Comparison of ENCODE assay signal across 10 mouse cellular contexts in the genomic region with DNA sequence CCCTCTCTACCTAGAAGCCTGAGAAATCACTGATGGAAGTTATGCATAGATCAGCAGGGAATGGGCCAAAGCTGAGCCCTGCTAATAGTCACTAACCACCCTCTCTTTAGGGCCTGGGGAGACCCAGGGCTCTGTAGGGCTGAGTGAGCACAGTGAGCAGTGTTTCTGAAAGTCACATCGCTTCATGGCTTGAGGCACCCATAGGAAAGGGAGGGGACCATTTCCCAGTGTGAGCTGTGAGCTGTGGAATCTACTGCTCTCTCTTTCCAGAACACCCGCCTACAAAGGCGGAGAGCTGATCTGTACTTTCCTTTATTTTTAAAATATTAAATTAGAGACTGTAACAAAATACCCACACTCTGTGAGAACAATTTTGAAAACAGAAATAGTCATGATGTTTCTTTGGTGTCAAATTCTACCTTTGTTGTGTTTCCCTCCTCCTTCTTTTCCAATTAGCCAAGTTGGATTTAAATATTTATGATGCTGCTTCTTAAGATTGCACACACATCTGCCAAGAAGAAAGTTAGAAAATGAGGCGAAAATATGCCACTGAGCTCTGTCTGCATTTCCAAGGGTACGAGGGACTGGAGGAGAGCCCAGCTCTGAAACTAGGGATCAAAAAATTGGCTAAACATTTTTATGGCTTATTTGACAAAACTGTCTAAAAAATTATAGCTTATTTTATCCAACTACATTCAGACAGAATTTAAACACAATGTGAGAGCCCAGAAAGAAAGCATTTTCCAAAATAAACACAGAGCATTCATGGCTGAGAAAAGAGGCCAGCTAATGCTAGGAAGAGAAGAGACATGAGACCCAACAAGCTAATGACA.
DNase-seq lines count a peak whose midpoint lies in the region; ATAC-seq lines count a peak whose summit lies in the region.
"Had no signal": no experiment of that assay in that cellular context is flagged by ENCODE, and none has a peak within 500 bp of the region (broad histone marks: within the 10 kb centered on the region; RNA-seq: fewer than 3 reads in every experiment).

No protein-coding gene starts in this region.

- H3K9me3 ChIP-seq in heart, embryonic 11.5 days (replicated peaks; ENCODE audit: control insufficient read depth, low read length): no peaks in the 10 kb centered on the region
- no peaks in the 10 kb centered on the region for H3K9me3 ChIP-seq in neural tube, embryonic 15.5 days (replicated peaks)
- no peaks in the 10 kb centered on the region for H3K9me3 ChIP-seq in intestine, embryonic 16.5 days (ENCODE audit: control insufficient read depth, low read length)
- H3K9me3 ChIP-seq: liver, embryonic 13.5 days; neural tube, embryonic 12.5 days had no signal

- H3K27ac ChIP-seq in heart, embryonic 11.5 days (ENCODE audit: low read depth, low read length): peak overlapping the region; percentile 74; the same call in 1 of the 2 replicates
- H3K27ac ChIP-seq in neural tube, embryonic 15.5 days (replicated peaks): peak overlapping the region; percentile 19; the same call in 1 of the 2 replicates
- H3K27ac ChIP-seq in intestine, embryonic 16.5 days (ENCODE audit: low read length): peak overlapping the region; percentile 76
- H3K27ac ChIP-seq: liver, embryonic 13.5 days; neural tube, embryonic 12.5 days had no signal

- 0 out of 2 replicates have a peak, but pooled peaks cover 9% of the 10 kb centered on the region for H3K4me1 ChIP-seq in heart, embryonic 11.5 days (ENCODE audit: control insufficient read depth, insufficient read depth, low read length)
- H3K4me1 ChIP-seq in neural tube, embryonic 15.5 days: no peaks in the 10 kb centered on the region
- H3K4me1 ChIP-seq in intestine, embryonic 16.5 days (ENCODE audit: control insufficient read depth, insufficient read depth, low read length): peaks cover 3% of the 10 kb centered on the region
- H3K4me1 ChIP-seq: neural tube, embryonic 12.5 days had no signal

- H3K4me3 ChIP-seq in heart, embryonic 11.5 days (ENCODE audit: low read depth, low read length): no peak overlapping the region
- no peak overlapping the region for H3K4me3 ChIP-seq in neural tube, embryonic 15.5 days (replicated peaks)
- H3K4me3 ChIP-seq in intestine, embryonic 16.5 days (ENCODE audit: low read length): no peak overlapping the region
- H3K4me3 ChIP-seq: liver, embryonic 13.5 days; neural tube, embryonic 12.5 days had no signal

- peak overlapping the region; percentile 9; the same call in 1 of the 2 replicates for H3K4me2 ChIP-seq in heart, embryonic 11.5 days
- H3K4me2 ChIP-seq in neural tube, embryonic 15.5 days: no peak overlapping the region
- no peak overlapping the region for H3K4me2 ChIP-seq in intestine, embryonic 16.5 days (ENCODE audit: low read depth, low read length)
- H3K4me2 ChIP-seq: liver, embryonic 13.5 days; neural tube, embryonic 12.5 days had no signal

- H3K9ac ChIP-seq in heart, embryonic 11.5 days (ENCODE audit: low read depth, low read length): 0 out of 2 replicates have a peak overlapping the region, but pooled peaks have one; percentile 7
- H3K9ac ChIP-seq in neural tube, embryonic 15.5 days (replicated peaks): no peak overlapping the region
- H3K9ac ChIP-seq in intestine, embryonic 16.5 days (ENCODE audit: low read depth, low read length): no peak overlapping the region
- H3K9ac ChIP-seq: liver, embryonic 13.5 days; neural tube, embryonic 12.5 days had no signal

- no peak for ATAC-seq in heart, embryonic 11.5 days (replicated peaks; ENCODE audit: insufficient number of reproducible peaks, low FRiP score, low TSS enrichment)
- ATAC-seq in neural tube, embryonic 15.5 days (ENCODE audit: low FRiP score): no peak
- ATAC-seq in intestine, embryonic 16.5 days: peak; percentile 50; the same call in 1 of the 2 replicates

- DNase-seq in heart, adult 8-10 months (ENCODE audit: low spot score): no peak
- no peak for DNase-seq in neural tube, embryonic 10.5 days (ENCODE audit: extremely low spot score, low spot score)
- peak; percentile 86 for DNase-seq in telencephalon, adult 2 months (ENCODE audit: low read depth, low spot score)
- DNase-seq in cerebellum, postnatal 4 days (ENCODE audit: low spot score in 2 of 2): no peak
- no peak for DNase-seq in embryo, embryonic 9.5 days (ENCODE audit: extremely low spot score)
- DNase-seq: liver, embryonic 13.5 days had no signal

- no peaks in the 10 kb centered on the region for H3K36me3 ChIP-seq in heart, embryonic 11.5 days (ENCODE audit: control insufficient read depth, insufficient read depth, low read length)
- no peaks in the 10 kb centered on the region for H3K36me3 ChIP-seq in neural tube, embryonic 15.5 days
- H3K36me3 ChIP-seq in intestine, embryonic 16.5 days (ENCODE audit: control insufficient read depth, insufficient read depth, low read length): no peaks in the 10 kb centered on the region
- H3K36me3 ChIP-seq: liver, embryonic 13.5 days; neural tube, embryonic 12.5 days had no signal

- H3K27me3 ChIP-seq in heart, embryonic 11.5 days (ENCODE audit: control insufficient read depth, insufficient read depth, low read length): no peaks in the 10 kb centered on the region
- no peaks in the 10 kb centered on the region for H3K27me3 ChIP-seq in neural tube, embryonic 15.5 days (replicated peaks)
- no peaks in the 10 kb centered on the region for H3K27me3 ChIP-seq in intestine, embryonic 16.5 days (replicated peaks; ENCODE audit: control insufficient read depth, insufficient read depth, low read length)
- H3K27me3 ChIP-seq: liver, embryonic 13.5 days; neural tube, embryonic 12.5 days had no signal

- 80% methylated on average over 5 of the region's 5 CpGs for WGBS in heart, embryonic 11.5 days (ENCODE audit: insufficient replicate concordance)
- WGBS in neural tube, embryonic 15.5 days: 81% methylated on average over 5 of the region's 5 CpGs
- WGBS in intestine, embryonic 16.5 days: 59% methylated on average over 5 of the region's 5 CpGs

Comparison
In these comparisons a context has a peak if more than half of its experiments do, and no peak if none do; other contexts are left out.
1. H3K27ac ChIP-seq: peak in every context shown above with its lines; median percentile 76 in intestine, embryonic 16.5 days; 74 in heart, embryonic 11.5 days; 19 in neural tube, embryonic 15.5 days.